Mouse (Mus musculus) left cerebral cortex, postnatal 4 days (tissue): Measurements from ENCODE around the gene Gfpt2. TPM values are rescaled to one million over a fixed set of nuclear protein-coding genes. Genes with fewer than 3 reads are reported as not detected.
A peak's percentile ranks its signal among the peaks of the same experiment; 100 is the strongest.
"Not testable (repeated sequence)": the region's sequence is repeated elsewhere in the genome, so short reads cannot be mapped to it uniquely, and the experiment has no call there.

Source experiments
- DNase-seq: peaks from one replicate; pipeline ENCODE4 v3.0.0-alpha.2; 2022
- intact Hi-C: fragments of 180-260 bp; cut with DNase I; formaldehyde crosslinking; loops from one replicate; pipeline ENCODE4 v1.15.1; 2025
- total RNA-seq, 2 experiments: library from RNA; stranded (reverse); gene quantifications; 2 replicates each; pipeline ENCODE4 v1.2.3; 2021

Gene Gfpt2
- 10 to 100 TPM; 13.0 to 13.7 TPM for total RNA-seq

GRCm38 (mm10) chr11:49793619-49794341 lies at the start of gene Gfpt2:
Gene Gfpt2 (plus strand): TSS chr11:49794178.
- peak; percentile 87 for DNase-seq
- intact Hi-C loops: no loop called here

- peak; percentile 19 for DNase-seq
- intact Hi-C loops: no loop called here
Measured at GRCm38 (mm10) chr11:49744981-49745380, 49.0 kb upstream of the Gfpt2 start.

- no peak for DNase-seq
- intact Hi-C loops: no loop called here
Measured at GRCm38 (mm10) chr11:49745839-49746238, 48.1 kb upstream of the Gfpt2 start.

- intact Hi-C loops: no loop called here
- DNase-seq: no peak
Measured at GRCm38 (mm10) chr11:49746756-49747155, 47.2 kb upstream of the Gfpt2 start.

GRCm38 (mm10) chr11:49754958-49755665 lies 38.9 kb upstream of the Gfpt2 start:
- intact Hi-C loops: no loop called here

GRCm38 (mm10) chr11:49758096-49758495 lies 35.9 kb upstream of the Gfpt2 start:
- DNase-seq: no peak
- intact Hi-C loops: no loop called here

More at GRCm38 (mm10) chr11:49754958-49755665, 38.9 kb upstream of the Gfpt2 start:
- no peak for DNase-seq

GRCm38 (mm10) chr11:49761130-49761529 lies 32.8 kb upstream of the Gfpt2 start:
- no peak for DNase-seq
- intact Hi-C loops: no loop called here

- DNase-seq: no peak
- intact Hi-C loops: no loop called here
Measured at GRCm38 (mm10) chr11:49763555-49763954, 30.4 kb upstream of the Gfpt2 start.

- intact Hi-C loops: no loop called here
- DNase-seq: no peak
Measured at GRCm38 (mm10) chr11:49764023-49764422, 30.0 kb upstream of the Gfpt2 start.

GRCm38 (mm10) chr11:49764639-49765299 lies 29.2 kb upstream of the Gfpt2 start:
- intact Hi-C loops: no loop called here
- DNase-seq: peak; percentile 69

GRCm38 (mm10) chr11:49765377-49766136 lies 28.4 kb upstream of the Gfpt2 start:
- intact Hi-C loops: no loop called here
- DNase-seq: no peak

- intact Hi-C loops: no loop called here
Measured at GRCm38 (mm10) chr11:49766137-49766411, 27.9 kb upstream of the Gfpt2 start.

GRCm38 (mm10) chr11:49767497-49767896 lies 26.5 kb upstream of the Gfpt2 start:
- intact Hi-C loops, DNase-seq: not testable (repeated sequence)

More at GRCm38 (mm10) chr11:49766137-49766411, 27.9 kb upstream of the Gfpt2 start:
- DNase-seq: no peak

- DNase-seq: no peak
- intact Hi-C loops: no loop called here
Measured at GRCm38 (mm10) chr11:49768781-49769180, 25.2 kb upstream of the Gfpt2 start.

- DNase-seq: no peak
- intact Hi-C loops: no loop called here
Measured at GRCm38 (mm10) chr11:49770676-49771550, 23.1 kb upstream of the Gfpt2 start.

- intact Hi-C loops: no loop called here
- no peak for DNase-seq
Measured at GRCm38 (mm10) chr11:49772251-49772650, 21.7 kb upstream of the Gfpt2 start.

- DNase-seq: peak; percentile 36
- intact Hi-C loops: no loop called here
Measured at GRCm38 (mm10) chr11:49774894-49775293, 19.1 kb upstream of the Gfpt2 start.

- intact Hi-C loops: no loop called here
- peak; percentile 84 for DNase-seq
Measured at GRCm38 (mm10) chr11:49778844-49779243, 15.1 kb upstream of the Gfpt2 start.

- intact Hi-C loops: no loop called here
- DNase-seq: no peak
Measured at GRCm38 (mm10) chr11:49780161-49780817, 13.7 kb upstream of the Gfpt2 start.
